4 mouse cellular contexts compared by ENCODE assay signal in genomic region chr10:23081548-23081828, GRCm38 (mm10).
"Had no signal": no experiment of that assay in that cellular context is flagged by ENCODE, and none has a peak within 500 bp of the region (broad histone marks: within the 10 kb centered on the region; RNA-seq: fewer than 3 reads in every experiment).

No protein-coding gene starts in this region.

- H3K27ac ChIP-seq: limb, embryonic 13.5 days; liver, embryonic 14.5 days; neural tube, embryonic 12.5 days had no signal

- H3K4me3 ChIP-seq: limb, embryonic 13.5 days; myocyte; neural tube, embryonic 12.5 days had no signal

- H3K27me3 ChIP-seq: neural tube, embryonic 12.5 days had no signal

- H3K36me3 ChIP-seq: limb, embryonic 13.5 days; neural tube, embryonic 12.5 days had no signal

- H3K4me1 ChIP-seq: limb, embryonic 13.5 days; neural tube, embryonic 12.5 days had no signal

- H3K9me3 ChIP-seq: limb, embryonic 13.5 days; neural tube, embryonic 12.5 days had no signal

- H3K9ac ChIP-seq: limb, embryonic 13.5 days; liver, embryonic 14.5 days; neural tube, embryonic 12.5 days had no signal
